Mouse (Mus musculus): ENCODE results near the gene Atp1b2. TPM values are rescaled to one million over a fixed set of nuclear protein-coding genes. Genes with fewer than 3 reads are reported as not detected.

Atp1b2 gene
- polyA plus RNA-seq, 1 experiment from 2014 or later, result 6.9 TPM

DNA sequence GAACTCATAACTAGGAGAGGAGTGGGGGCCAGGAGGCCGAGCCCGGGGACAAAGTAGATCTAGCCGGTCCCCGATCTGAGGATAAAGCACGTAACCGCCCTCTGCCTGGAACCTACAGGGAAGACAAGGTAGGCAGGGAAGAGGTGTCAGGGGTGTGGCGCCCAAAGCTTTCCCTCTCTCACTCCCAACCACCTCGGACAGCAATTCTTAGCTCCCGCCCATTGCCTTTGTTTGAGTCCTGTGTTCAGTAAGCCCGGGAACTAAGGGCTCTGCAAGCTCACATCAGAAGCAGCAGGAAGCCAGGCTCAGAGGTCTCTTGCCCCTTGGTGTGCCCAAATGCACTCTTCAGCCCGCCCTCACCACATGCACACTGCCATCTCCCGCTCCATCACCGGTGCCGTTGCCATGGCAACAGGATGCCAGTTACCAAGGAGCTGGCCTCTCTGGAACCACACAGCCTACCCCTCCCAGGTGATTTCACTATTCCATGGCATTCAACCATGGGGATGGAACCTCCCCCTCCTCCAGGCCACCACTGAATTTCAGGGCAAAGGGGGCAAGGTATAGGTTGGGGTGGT, 48.3 kb downstream of the Atp1b2 start:
- peaks cover 9% of the 10 kb centered on the region; the same call in 1 of the 2 replicates for H3K4me1 ChIP-seq (ENCODE audit: insufficient read depth)
- WGBS, result 42% methylated on average over 14 of the region's 14 CpGs
- H3K4me2 ChIP-seq, result no peak overlapping the region

DNA sequence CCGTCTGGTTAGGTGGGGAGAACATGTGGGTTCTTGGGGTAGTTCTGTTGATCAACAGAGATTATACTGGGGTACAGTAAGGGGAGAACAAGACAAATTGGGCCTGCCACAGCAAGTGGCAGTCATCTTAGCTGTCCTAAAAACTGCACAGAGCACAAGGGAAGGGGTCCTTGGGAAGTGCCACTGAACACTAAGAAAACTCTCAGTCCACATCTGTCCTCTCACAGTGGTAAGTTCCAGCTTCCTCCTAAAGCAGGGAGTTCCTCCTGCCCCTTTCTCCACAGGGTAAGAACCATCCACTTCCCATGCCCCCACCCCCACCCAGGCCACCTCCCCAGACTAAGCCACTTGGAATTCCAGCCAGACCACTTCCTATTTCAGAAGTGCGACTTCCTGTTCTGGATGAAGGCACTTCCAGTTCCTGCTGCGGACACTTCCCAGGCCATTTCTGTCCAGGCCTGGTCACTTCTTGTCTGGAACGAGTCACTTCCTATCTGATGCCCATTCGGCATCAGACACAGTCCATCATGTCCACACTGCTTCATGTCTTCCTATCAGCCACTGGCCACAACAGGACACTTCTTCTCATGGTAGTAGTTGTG, 51.1 kb downstream of the Atp1b2 start:
- no peak for ATAC-seq (ENCODE audit: insufficient read depth)
- Histone ChIP-seq H3K4me3 (ENCODE audit: low read depth, low read length) (no peak overlapping the region), H3K9me3 (ENCODE audit: low read depth, low read length) (no peaks in the 10 kb centered on the region), H3K36me3 (ENCODE audit: insufficient read depth) (no peaks in the 10 kb centered on the region), H3K4me1 (ENCODE audit: insufficient read depth) (peaks cover 8% of the 10 kb centered on the region; the same call in 1 of the 2 replicates), H3K9ac (no peak overlapping the region), H3K27me3 (ENCODE audit: insufficient read depth, low read length) (no peaks in the 10 kb centered on the region), H3K4me2 (no peak overlapping the region), H3K27ac (ENCODE audit: low read depth) (no peak overlapping the region)
- TF ChIP-seq CTCF (IDR thresholded peaks at IDR 0.05; ENCODE audit: low read depth), result no peak
- 68% methylated on average over 5 of the region's 5 CpGs for WGBS
- DNase-seq, result peak; percentile 36

More for the DNA sequence above, 48.3 kb downstream of the Atp1b2 start:
- H3K36me3 ChIP-seq (ENCODE audit: insufficient read depth), result peaks cover 12% of the 10 kb centered on the region
- ATAC-seq (ENCODE audit: insufficient read depth), result no peak
- H3K9me3 ChIP-seq (ENCODE audit: low read depth, low read length), result no peaks in the 10 kb centered on the region
- no peak overlapping the region for H3K9ac ChIP-seq
- no peak overlapping the region for H3K4me3 ChIP-seq (ENCODE audit: low read depth, low read length)
- peak; percentile 28 for DNase-seq
- no peaks in the 10 kb centered on the region for H3K27me3 ChIP-seq (ENCODE audit: insufficient read depth, low read length)
- H3K27ac ChIP-seq (ENCODE audit: low read depth), result no peak overlapping the region
- TF ChIP-seq CTCF (IDR thresholded peaks at IDR 0.05; ENCODE audit: low read depth), result no peak

DNA sequence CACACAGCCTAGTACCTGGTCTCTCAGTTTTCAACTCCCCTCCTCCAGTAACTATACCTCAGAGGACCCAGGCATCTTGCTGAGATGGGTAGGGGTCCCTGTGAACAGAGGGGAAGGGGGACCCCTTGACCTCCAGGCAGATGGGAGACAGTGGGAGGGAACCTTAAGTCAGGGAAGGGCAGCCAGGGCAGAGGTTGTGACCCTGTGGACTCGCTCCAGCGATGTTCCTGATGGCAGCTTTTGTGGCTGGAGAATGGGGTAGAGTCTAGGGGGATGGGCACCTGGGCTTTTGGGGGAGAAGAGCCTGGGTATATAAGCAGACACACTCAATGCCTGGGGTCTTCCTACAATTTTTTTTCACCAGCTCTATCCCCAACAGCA, 52.4 kb downstream of the Atp1b2 start:
- H3K9me3 ChIP-seq (ENCODE audit: low read depth, low read length), result no peaks in the 10 kb centered on the region
- DNase-seq (no peak), ATAC-seq (ENCODE audit: insufficient read depth) (no peak)
- H3K27me3 ChIP-seq (ENCODE audit: insufficient read depth, low read length), result 0 out of 2 replicates have a peak, but pooled peaks cover 4% of the 10 kb centered on the region
- H3K4me2 ChIP-seq, result no peak overlapping the region
- no peak overlapping the region for H3K4me3 ChIP-seq (ENCODE audit: low read depth, low read length)
- no peak overlapping the region for H3K27ac ChIP-seq (ENCODE audit: low read depth)
- no peaks in the 10 kb centered on the region for H3K36me3 ChIP-seq (ENCODE audit: insufficient read depth)
- 5% methylated on average over 2 of the region's 2 CpGs for WGBS
- no peak for TF ChIP-seq CTCF (IDR thresholded peaks at IDR 0.05; ENCODE audit: low read depth)
- H3K9ac ChIP-seq, result no peak overlapping the region
- H3K4me1 ChIP-seq (ENCODE audit: insufficient read depth), result no peaks in the 10 kb centered on the region

DNA sequence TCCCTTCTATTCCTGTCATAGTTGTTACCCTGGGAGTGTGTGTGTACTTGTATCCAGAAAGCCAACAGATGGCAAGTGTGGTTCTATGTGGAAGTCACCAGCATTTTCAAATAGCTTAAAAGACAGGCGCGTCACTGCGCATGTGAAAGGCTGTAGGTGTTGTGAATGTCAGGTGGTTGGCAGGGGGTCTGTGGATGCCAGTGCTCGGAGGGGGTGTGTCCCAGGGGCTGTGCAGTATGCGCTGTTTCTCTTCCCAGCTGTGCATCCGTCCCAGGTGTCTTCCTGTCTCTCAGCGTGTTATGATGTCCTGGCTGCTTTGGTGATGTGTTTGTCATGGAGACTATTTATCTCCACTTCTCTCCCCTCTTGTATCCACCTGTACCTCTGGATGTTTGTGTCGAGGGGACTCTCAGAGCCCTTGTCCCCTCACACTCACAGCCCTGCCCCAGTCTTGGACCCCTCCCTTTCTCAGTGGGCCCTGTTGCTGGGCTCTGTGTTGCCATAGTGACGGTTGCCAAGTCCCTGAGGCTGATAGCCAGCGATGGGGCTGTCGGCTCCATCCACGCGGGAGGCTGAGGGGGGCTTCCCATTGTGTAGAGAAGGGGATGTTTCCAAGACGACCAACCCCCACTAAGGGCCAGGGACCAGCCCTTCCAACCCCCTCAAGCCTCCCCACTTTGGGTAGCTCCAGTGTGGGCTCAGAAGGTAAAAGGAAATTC, 53.0 kb downstream of the Atp1b2 start:
- no peak overlapping the region for H3K9ac ChIP-seq

DNA sequence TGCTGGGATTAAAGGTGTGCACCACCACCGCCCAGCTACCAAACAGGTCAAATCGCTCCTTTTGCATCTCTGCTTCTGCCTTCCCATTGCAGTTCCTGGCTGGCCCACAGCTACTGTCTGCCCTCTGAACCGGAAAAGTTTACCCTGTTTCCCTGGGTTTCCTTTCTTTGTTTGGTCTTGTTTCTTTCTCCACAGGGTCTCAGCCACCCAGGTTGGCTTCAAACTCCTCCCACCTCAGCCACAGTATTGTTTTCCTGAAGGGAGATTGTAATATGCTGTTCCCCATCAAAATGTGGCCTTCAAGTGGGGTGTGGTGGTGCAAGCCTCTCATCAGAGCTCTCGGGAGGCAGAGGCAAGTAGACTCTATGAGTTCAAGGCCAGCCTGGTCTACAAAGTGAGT, 54.4 kb downstream of the Atp1b2 start:
- Histone ChIP-seq H3K4me3 (ENCODE audit: low read depth, low read length) (no peak overlapping the region), H3K4me2 (no peak overlapping the region), H3K9ac (no peak overlapping the region), H3K27me3 (ENCODE audit: insufficient read depth, low read length) (0 out of 2 replicates have a peak, but pooled peaks cover 4% of the 10 kb centered on the region), H3K9me3 (ENCODE audit: low read depth, low read length) (no peaks in the 10 kb centered on the region), H3K27ac (ENCODE audit: low read depth) (no peak overlapping the region), H3K4me1 (ENCODE audit: insufficient read depth) (no peaks in the 10 kb centered on the region), H3K36me3 (ENCODE audit: insufficient read depth) (no peaks in the 10 kb centered on the region)
- DNase-seq (peak; percentile 6), ATAC-seq (ENCODE audit: insufficient read depth) (no peak)
- 66% methylated on average over 4 of the region's 4 CpGs for WGBS
- no peak for TF ChIP-seq CTCF (IDR thresholded peaks at IDR 0.05; ENCODE audit: low read depth)

More for the DNA sequence above, 53.0 kb downstream of the Atp1b2 start:
- peak; percentile 34 for DNase-seq
- no peak for TF ChIP-seq CTCF (IDR thresholded peaks at IDR 0.05; ENCODE audit: low read depth)
- Histone ChIP-seq H3K27me3 (ENCODE audit: insufficient read depth, low read length) (0 out of 2 replicates have a peak, but pooled peaks cover 4% of the 10 kb centered on the region), H3K4me3 (ENCODE audit: low read depth, low read length) (no peak overlapping the region), H3K27ac (ENCODE audit: low read depth) (no peak overlapping the region), H3K36me3 (ENCODE audit: insufficient read depth) (no peaks in the 10 kb centered on the region), H3K4me1 (ENCODE audit: insufficient read depth) (no peaks in the 10 kb centered on the region), H3K9me3 (ENCODE audit: low read depth, low read length) (no peaks in the 10 kb centered on the region), H3K4me2 (no peak overlapping the region)
- 21% methylated on average over 14 of the region's 14 CpGs for WGBS
- ATAC-seq (ENCODE audit: insufficient read depth), result no peak

MicroRNA genes within 50 kb of the gene (microRNA counts, 519-probe panel; counts per million panel counts)
- 3,549 counts per million, percentile 74 among the panel's probes with 10 or more counts for microRNA mmu-miR-467f

Small RNAs within 50 kb of the gene (microRNA-seq; reads per million reads assigned to microRNA genes)
- gene Mir467f (ENCODE audit: borderline number of aligned reads), result not detected

Other genes with a start within 250 kb of the Atp1b2 start
- gene Chd3, start 236.5 kb downstream of the Atp1b2 start, polyA plus RNA-seq (2014; fragmentation: Nextera tagmentation; extraction: Ambion mirVana), result 57.3 and 59.9 TPM in 2 replicates
- gene Naa38, start 210.5 kb downstream of the Atp1b2 start, polyA plus RNA-seq (2014; fragmentation: Nextera tagmentation; extraction: Ambion mirVana), result 169 and 173 TPM in 2 replicates
- 26.8 and 27.2 TPM in 2 replicates for gene Cyb5d1, start 210.3 kb downstream of the Atp1b2 start, polyA plus RNA-seq (2014; fragmentation: Nextera tagmentation; extraction: Ambion mirVana)
- 37.5 and 39.1 TPM in 2 replicates for gene Tmem88, start 207.7 kb downstream of the Atp1b2 start, polyA plus RNA-seq (2014; fragmentation: Nextera tagmentation; extraction: Ambion mirVana)
- gene Kdm6b, start 192.3 kb downstream of the Atp1b2 start, polyA plus RNA-seq (2014; fragmentation: Nextera tagmentation; extraction: Ambion mirVana), result 22.9 and 24.4 TPM in 2 replicates
- 0.58 and 1.9 TPM in 2 replicates for gene Dnah2, start 56.8 kb downstream of the Atp1b2 start, polyA plus RNA-seq (2014; fragmentation: Nextera tagmentation; extraction: Ambion mirVana)
- 2.8 and 3.3 TPM in 2 replicates for gene Efnb3, start 45.7 kb downstream of the Atp1b2 start, polyA plus RNA-seq (2014; fragmentation: Nextera tagmentation; extraction: Ambion mirVana)
- 27.1 and 33.6 TPM in 2 replicates for gene Wrap53, start 25.7 kb downstream of the Atp1b2 start, polyA plus RNA-seq (2014; fragmentation: Nextera tagmentation; extraction: Ambion mirVana)
- 178 and 202 TPM in 2 replicates for gene Trp53, start 25.6 kb downstream of the Atp1b2 start, polyA plus RNA-seq (2014; fragmentation: Nextera tagmentation; extraction: Ambion mirVana)
- gene Shbg, start 12.0 kb upstream of the Atp1b2 start, polyA plus RNA-seq (2014; fragmentation: Nextera tagmentation; extraction: Ambion mirVana), result not detected in 2 replicates
- gene Sat2, start 16.1 kb upstream of the Atp1b2 start, polyA plus RNA-seq (2014; fragmentation: Nextera tagmentation; extraction: Ambion mirVana), result 18.0 and 18.3 TPM in 2 replicates
- 26.8 and 31.2 TPM in 2 replicates for gene Fxr2, start 27.0 kb upstream of the Atp1b2 start, polyA plus RNA-seq (2014; fragmentation: Nextera tagmentation; extraction: Ambion mirVana)
- gene Sox15, start 49.4 kb upstream of the Atp1b2 start, polyA plus RNA-seq (2014; fragmentation: Nextera tagmentation; extraction: Ambion mirVana), result not detected in 2 replicates
- 29.4 and 32.2 TPM in 2 replicates for gene Mpdu1, start 56.7 kb upstream of the Atp1b2 start, polyA plus RNA-seq (2014; fragmentation: Nextera tagmentation; extraction: Ambion mirVana)
- 12.1 and 13.5 TPM in 2 replicates for gene Cd68, start 60.2 kb upstream of the Atp1b2 start, polyA plus RNA-seq (2014; fragmentation: Nextera tagmentation; extraction: Ambion mirVana)
- 695 and 712 TPM in 2 replicates for gene Eif4a1, start 66.5 kb upstream of the Atp1b2 start, polyA plus RNA-seq (2014; fragmentation: Nextera tagmentation; extraction: Ambion mirVana)
- gene Senp3, start 76.1 kb upstream of the Atp1b2 start, polyA plus RNA-seq (2014; fragmentation: Nextera tagmentation; extraction: Ambion mirVana), result 78.7 and 95.0 TPM in 2 replicates
- 0.64 and 0.93 TPM in 2 replicates for gene Tnfsf13, start 79.8 kb upstream of the Atp1b2 start, polyA plus RNA-seq (2014; fragmentation: Nextera tagmentation; extraction: Ambion mirVana)
- gene Tnfsf12, start 89.9 kb upstream of the Atp1b2 start, polyA plus RNA-seq (2014; fragmentation: Nextera tagmentation; extraction: Ambion mirVana), result 10.0 and 11.6 TPM in 2 replicates
- gene Tnfsfm13, start 90.2 kb upstream of the Atp1b2 start, polyA plus RNA-seq (2014; fragmentation: Nextera tagmentation; extraction: Ambion mirVana), result 4.4 and 5.3 TPM in 2 replicates
- gene Polr2a, start 152.7 kb upstream of the Atp1b2 start, polyA plus RNA-seq (2014; fragmentation: Nextera tagmentation; extraction: Ambion mirVana), result 50.4 and 50.5 TPM in 2 replicates
- 0.12 and 0.20 TPM in 2 replicates for gene Slc35g3, start 156.0 kb upstream of the Atp1b2 start, polyA plus RNA-seq (2014; fragmentation: Nextera tagmentation; extraction: Ambion mirVana)
- 2.5 TPM in 2 replicates for gene Zbtb4, start 160.0 kb upstream of the Atp1b2 start, polyA plus RNA-seq (2014; fragmentation: Nextera tagmentation; extraction: Ambion mirVana)
- 12.1 and 14.6 TPM in 2 replicates for gene Chrnb1, start 190.0 kb upstream of the Atp1b2 start, polyA plus RNA-seq (2014; fragmentation: Nextera tagmentation; extraction: Ambion mirVana)
- 1.6 TPM in 2 replicates for gene Fgf11, start 195.9 kb upstream of the Atp1b2 start, polyA plus RNA-seq (2014; fragmentation: Nextera tagmentation; extraction: Ambion mirVana)
- gene Tmem102, start 199.7 kb upstream of the Atp1b2 start, polyA plus RNA-seq (2014; fragmentation: Nextera tagmentation; extraction: Ambion mirVana), result 4.3 and 5.0 TPM in 2 replicates
- not detected in 2 replicates for gene Gm39566, start 209.4 kb upstream of the Atp1b2 start, polyA plus RNA-seq (2014; fragmentation: Nextera tagmentation; extraction: Ambion mirVana)
- not detected in 2 replicates for gene Spem2, start 212.5 kb upstream of the Atp1b2 start, polyA plus RNA-seq (2014; fragmentation: Nextera tagmentation; extraction: Ambion mirVana)
- not detected in 2 replicates for gene Spem1, start 216.2 kb upstream of the Atp1b2 start, polyA plus RNA-seq (2014; fragmentation: Nextera tagmentation; extraction: Ambion mirVana)
- gene Nlgn2, start 231.8 kb upstream of the Atp1b2 start, polyA plus RNA-seq (2014; fragmentation: Nextera tagmentation; extraction: Ambion mirVana), result 6.6 and 7.8 TPM in 2 replicates
- gene Tmem256, start 232.6 kb upstream of the Atp1b2 start, polyA plus RNA-seq (2014; fragmentation: Nextera tagmentation; extraction: Ambion mirVana), result 443 and 457 TPM in 2 replicates
- gene Plscr3, start 240.4 kb upstream of the Atp1b2 start, polyA plus RNA-seq (2014; fragmentation: Nextera tagmentation; extraction: Ambion mirVana), result 115 and 118 TPM in 2 replicates